Mouse (Mus musculus) brain, embryonic 14.5 days (tissue): ENCODE data around the gene Ppp4r3a.

Experiments
- CTCF ChIP-seq: fragments of 200-500 bp; IDR thresholded peaks from 2 replicates; pipeline ENCODE4 v1.5.1; 2012; ENCODE audit warnings: inconsistent platforms, mild to moderate bottlenecking, moderate library complexity, borderline replicate concordance; ENCODE audit not compliant: insufficient read depth, insufficient read length; ENCODE audit errors: extremely low read depth
- POLR2A ChIP-seq: fragments of 200-500 bp; IDR thresholded peaks from 2 replicates; pipeline ENCODE4 v1.6.1; 2012; ENCODE audit warnings: mild to moderate bottlenecking, inconsistent platforms, borderline replicate concordance; ENCODE audit not compliant: poor library complexity, insufficient read depth, insufficient read length, severe bottlenecking; ENCODE audit errors: extremely low read depth

GRCm38 (mm10) chr12:101014549-101015164 is 68.8 kb downstream of the Ppp4r3a start:
- TF ChIP-seq CTCF (no peak), POLR2A (no peak)
